Mouse (Mus musculus): Measurements from ENCODE around the gene Fam118a.

DNA sequence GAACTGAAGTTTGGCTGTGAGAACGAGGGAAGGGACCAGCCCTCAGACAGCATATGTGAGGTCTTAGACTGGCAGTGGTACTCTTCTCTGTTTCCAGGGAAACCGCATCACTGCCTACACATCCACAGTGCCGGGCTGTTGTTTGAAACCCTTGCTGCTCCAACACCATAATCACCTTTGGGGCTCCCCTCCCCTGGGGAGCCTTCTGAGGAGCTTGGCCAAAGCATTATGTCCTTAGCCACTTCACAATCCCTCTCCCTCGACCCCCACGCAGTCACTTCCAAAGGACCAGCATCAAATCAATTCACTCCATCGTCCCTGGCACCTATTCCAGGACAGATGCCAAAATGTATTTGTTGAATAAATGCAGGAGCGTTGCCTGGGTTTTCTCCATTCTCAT is 39.0 kb upstream of the Fam118a start:
- TF ChIP-seq CTCF (IDR thresholded peaks at IDR 0.05; ENCODE audit: insufficient read depth, low read depth, low read length) (no peak), POLR2A (IDR thresholded peaks at IDR 0.05; ENCODE audit: insufficient read depth, low read depth, low read length) (no peak)
